Mouse (Mus musculus) hindbrain, embryonic 15.5 days (tissue): ENCODE data around the gene Gm10097. TPM values are rescaled to one million over a fixed set of nuclear protein-coding genes. Genes with fewer than 3 reads are reported as not detected.

ENCODE experiments used
- ATAC-seq: fragments of 200-750 bp; cut with Nextera tagmentation; 2 replicates; pipeline ENCODE4 v1.8.0; 2017; ENCODE audit warnings: low read depth, moderate number of reproducible peaks, moderate TSS enrichment; ENCODE audit not compliant: low FRiP score
- H3K27ac ChIP-seq: fragments of 300-500 bp; sonication (generic); replicated peaks from 2 replicates; pipeline ENCODE4 v1.5.1; 2015; ENCODE audit warnings: mild to moderate bottlenecking, inconsistent platforms
- H3K27me3 ChIP-seq: fragments of 300-500 bp; sonication (generic); 2 replicates; pipeline ENCODE4 v1.6.1; 2015; ENCODE audit warnings: control low read depth, inconsistent platforms
- H3K36me3 ChIP-seq: fragments of 300-500 bp; sonication (generic); 2 replicates; pipeline ENCODE4 v1.6.1; 2015; ENCODE audit warnings: control low read depth, inconsistent platforms
- H3K4me1 ChIP-seq: fragments of 300-500 bp; sonication (generic); replicated peaks from 2 replicates; pipeline ENCODE4 v1.6.1; 2015; ENCODE audit warnings: control low read depth, inconsistent platforms
- H3K4me2 ChIP-seq: fragments of 300-500 bp; sonication (generic); 2 replicates; pipeline ENCODE4 v1.6.1; 2015; ENCODE audit warnings: moderate library complexity, mild to moderate bottlenecking, inconsistent platforms
- H3K4me3 ChIP-seq: fragments of 300-500 bp; sonication (generic); 2 replicates; pipeline ENCODE4 v1.5.1; 2015; ENCODE audit warnings: mild to moderate bottlenecking, inconsistent platforms
- H3K9ac ChIP-seq: fragments of 300-500 bp; sonication (generic); 2 replicates; pipeline ENCODE4 v1.6.1; 2015; ENCODE audit warnings: inconsistent platforms
- H3K9me3 ChIP-seq: fragments of 300-500 bp; sonication (generic); 2 replicates; pipeline ENCODE4 v1.6.1; 2016; ENCODE audit warnings: control low read depth, inconsistent platforms
- WGBS: fragments of 180-500 bp; shearing (Covaris S2); methylation state at CpG from one replicate; pipeline ENCODE4 v1.1.7; 2015; 5-methylcytosine and 5-hydroxymethylcytosine counted together
- polyA plus RNA-seq: library from polyadenylated mRNA; unstranded; fragments of >200 nt; fragmentation: Nextera tagmentation; extraction: Ambion mirVana; gene quantifications from 2 replicates; pipeline ENCODE4 v1.2.1, GENCODE M21; 2015

Gene Gm10097
- 0.10 and 0.14 TPM in 2 replicates for polyA plus RNA-seq

DNA sequence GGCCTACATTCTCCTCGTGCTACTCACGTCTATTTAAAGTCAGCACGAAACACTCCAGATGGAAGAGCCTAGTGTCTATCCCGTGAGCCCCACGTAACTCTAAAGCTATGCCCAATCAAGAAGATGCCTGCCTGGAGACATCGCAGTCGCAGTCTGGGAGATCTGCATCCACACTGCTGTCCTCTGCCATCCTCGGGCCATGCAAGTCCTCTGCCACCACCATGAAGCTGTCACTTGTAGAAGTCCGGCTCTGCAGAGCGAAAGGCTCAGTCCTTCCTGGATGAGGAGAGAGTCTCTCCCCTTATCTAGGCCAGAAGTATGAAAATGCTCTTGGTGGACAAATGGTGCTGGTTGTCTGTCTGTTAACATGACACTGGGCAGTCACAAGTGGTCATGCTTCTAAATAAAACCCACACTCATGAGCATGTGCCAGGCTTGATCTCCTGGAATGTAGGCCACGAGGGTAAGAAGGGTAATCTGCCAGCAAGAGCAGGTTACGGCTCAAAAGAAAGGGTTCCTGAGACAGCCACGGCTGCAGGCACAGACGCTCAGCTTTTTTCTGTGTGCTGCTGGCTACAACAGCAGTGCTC lies at the start of gene Gm10097:
TSS of gene Gm10097 (plus strand) at position 517 of the 590 bp plus-strand sequence.
- Histone ChIP-seq H3K9ac (no peak within 1 kb of the TSS), H3K4me1 (no peaks in the 10 kb centered on the region), H3K27me3 (no peaks in the 10 kb centered on the region), H3K4me3 (no peak within 1 kb of the TSS), H3K9me3 (no peaks in the 10 kb centered on the region), H3K4me2 (no peak within 1 kb of the TSS), H3K27ac (no peak within 1 kb of the TSS), H3K36me3 (peaks cover 4% of the 10 kb centered on the region; the same call in 1 of the 2 replicates)
- 87% methylated on average over 14 of the region's 14 CpGs for WGBS
- ATAC-seq, result no peak

GRCm38 (mm10) chr10:5025906-5026305 lies 43.1 kb upstream of the Gm10097 start:
- Histone ChIP-seq H3K36me3 (peaks cover 10% of the 10 kb centered on the region; the same call in 1 of the 2 replicates), H3K9ac (no peak overlapping the region), H3K4me3 (no peak overlapping the region), H3K4me1 (no peaks in the 10 kb centered on the region), H3K9me3 (no peaks in the 10 kb centered on the region), H3K27me3 (no peaks in the 10 kb centered on the region), H3K27ac (no peak overlapping the region), H3K4me2 (no peak overlapping the region)
- ATAC-seq, result no peak
- WGBS, result 94% methylated on average over 4 of the region's 4 CpGs

DNA sequence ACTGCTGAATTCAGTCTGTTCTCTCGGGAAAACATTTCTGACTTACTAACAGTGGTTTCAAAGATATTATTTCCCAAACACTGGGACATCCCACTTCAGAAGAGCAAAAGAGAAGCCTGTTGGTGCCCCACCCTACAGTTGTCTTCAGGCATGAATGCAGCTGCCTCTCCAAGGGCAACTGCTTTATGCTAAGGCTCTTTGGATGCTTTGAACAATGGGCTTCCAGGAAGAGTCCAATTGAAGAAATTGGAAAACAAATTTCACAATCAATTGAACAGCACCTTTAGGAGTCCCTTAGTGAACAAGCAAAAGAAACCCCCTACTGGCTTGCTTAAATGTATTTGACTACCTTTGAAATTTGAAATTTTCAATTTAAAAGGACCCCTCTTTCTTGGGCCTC lies 41.8 kb upstream of the Gm10097 start:
- Histone ChIP-seq H3K9ac (no peak overlapping the region), H3K36me3 (peaks cover 13% of the 10 kb centered on the region; the same call in 1 of the 2 replicates), H3K4me1 (no peaks in the 10 kb centered on the region), H3K4me2 (no peak overlapping the region), H3K27ac (no peak overlapping the region), H3K27me3 (no peaks in the 10 kb centered on the region), H3K9me3 (no peaks in the 10 kb centered on the region), H3K4me3 (no peak overlapping the region)
- ATAC-seq, result no peak
- WGBS, result 82% methylated on average over 1 of the region's 1 CpGs

DNA sequence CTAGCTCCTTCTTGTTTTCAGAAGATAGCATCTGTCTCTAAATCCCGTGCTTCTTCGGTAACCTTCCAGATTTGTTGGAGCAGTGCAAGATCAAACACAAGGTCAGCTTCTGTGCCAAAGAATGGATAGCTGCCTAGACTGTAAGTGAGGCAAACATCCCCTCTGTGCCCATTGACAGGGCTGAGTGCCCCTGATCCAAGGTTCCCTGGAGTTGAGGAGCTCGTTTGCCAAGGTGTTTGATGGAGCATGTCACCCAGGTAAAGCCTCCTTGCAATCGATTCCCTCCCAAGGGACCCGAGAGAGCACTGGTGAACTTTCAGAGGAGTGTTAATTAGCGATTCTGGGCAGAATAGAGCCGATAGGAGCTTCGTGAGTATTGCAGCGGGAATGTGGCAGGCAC lies 40.7 kb upstream of the Gm10097 start:
- Histone ChIP-seq H3K27ac (no peak overlapping the region), H3K36me3 (peaks cover 13% of the 10 kb centered on the region; the same call in 1 of the 2 replicates), H3K27me3 (no peaks in the 10 kb centered on the region), H3K4me2 (no peak overlapping the region), H3K9me3 (no peaks in the 10 kb centered on the region), H3K4me1 (no peaks in the 10 kb centered on the region), H3K9ac (no peak overlapping the region), H3K4me3 (no peak overlapping the region)
- 89% methylated on average over 9 of the region's 9 CpGs for WGBS
- ATAC-seq, result no peak

DNA sequence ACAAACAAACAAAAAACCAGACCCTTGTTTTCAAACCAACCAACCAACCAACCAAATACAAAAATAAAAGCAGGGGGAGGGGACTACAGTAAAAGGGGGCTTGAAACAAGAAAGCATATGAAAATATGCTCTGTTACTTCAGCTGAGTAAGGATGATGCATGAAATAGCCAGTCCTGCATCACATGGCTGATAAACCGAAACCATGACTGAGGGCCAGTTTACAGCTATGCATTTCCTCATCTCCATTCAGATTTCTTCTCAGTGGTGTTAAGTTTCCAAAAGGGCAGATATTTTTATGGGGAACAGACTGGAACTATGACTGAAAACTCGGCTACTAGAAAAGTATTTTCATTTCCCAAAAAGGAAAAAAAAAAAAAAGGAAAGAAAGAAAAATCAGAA lies 39.8 kb upstream of the Gm10097 start:
- no peak overlapping the region for H3K9ac ChIP-seq
- WGBS, result 87% methylated on average over 2 of the region's 2 CpGs
- ATAC-seq, result no peak
- peaks cover 20% of the 10 kb centered on the region; the same call in 1 of the 2 replicates for H3K36me3 ChIP-seq
- no peak overlapping the region for H3K27ac ChIP-seq
- H3K4me2 ChIP-seq, result no peak overlapping the region
- H3K4me1 ChIP-seq, result no peaks in the 10 kb centered on the region
- no peak overlapping the region for H3K4me3 ChIP-seq
- H3K27me3 ChIP-seq, result no peaks in the 10 kb centered on the region
- H3K9me3 ChIP-seq, result no peaks in the 10 kb centered on the region

- H3K4me1 ChIP-seq, result no peaks in the 10 kb centered on the region
- H3K9ac ChIP-seq, result no peak overlapping the region
- H3K27me3 ChIP-seq, result no peaks in the 10 kb centered on the region
- peaks cover 21% of the 10 kb centered on the region; the same call in 1 of the 2 replicates for H3K36me3 ChIP-seq
- no peak overlapping the region for H3K4me3 ChIP-seq
- H3K9me3 ChIP-seq, result no peaks in the 10 kb centered on the region
- H3K4me2 ChIP-seq, result no peak overlapping the region
- no peak overlapping the region for H3K27ac ChIP-seq
- WGBS, result 100% methylated on average over 1 of the region's 1 CpGs
- ATAC-seq, result no peak
Measured at GRCm38 (mm10) chr10:5029883-5030282, 39.1 kb upstream of the Gm10097 start.

GRCm38 (mm10) chr10:5032192-5033048 lies 36.6 kb upstream of the Gm10097 start:
- peak; percentile 27; the same call in 1 of the 2 replicates for ATAC-seq
- Histone ChIP-seq H3K9ac (no peak overlapping the region), H3K36me3 (peaks cover 33% of the 10 kb centered on the region), H3K27ac (no peak overlapping the region), H3K4me2 (no peak overlapping the region), H3K27me3 (no peaks in the 10 kb centered on the region), H3K4me3 (no peak overlapping the region), H3K9me3 (no peaks in the 10 kb centered on the region), H3K4me1 (no peaks in the 10 kb centered on the region)
- WGBS, result 27% methylated on average over 15 of the region's 15 CpGs

- Histone ChIP-seq H3K9me3 (no peaks in the 10 kb centered on the region), H3K4me3 (no peak overlapping the region), H3K36me3 (peaks cover 41% of the 10 kb centered on the region), H3K4me1 (no peaks in the 10 kb centered on the region), H3K9ac (no peak overlapping the region), H3K27me3 (no peaks in the 10 kb centered on the region), H3K27ac (no peak overlapping the region), H3K4me2 (no peak overlapping the region)
- WGBS, result 68% methylated on average over 8 of the region's 8 CpGs
- ATAC-seq, result no peak
Measured at GRCm38 (mm10) chr10:5041254-5041653, 27.7 kb upstream of the Gm10097 start.

DNA sequence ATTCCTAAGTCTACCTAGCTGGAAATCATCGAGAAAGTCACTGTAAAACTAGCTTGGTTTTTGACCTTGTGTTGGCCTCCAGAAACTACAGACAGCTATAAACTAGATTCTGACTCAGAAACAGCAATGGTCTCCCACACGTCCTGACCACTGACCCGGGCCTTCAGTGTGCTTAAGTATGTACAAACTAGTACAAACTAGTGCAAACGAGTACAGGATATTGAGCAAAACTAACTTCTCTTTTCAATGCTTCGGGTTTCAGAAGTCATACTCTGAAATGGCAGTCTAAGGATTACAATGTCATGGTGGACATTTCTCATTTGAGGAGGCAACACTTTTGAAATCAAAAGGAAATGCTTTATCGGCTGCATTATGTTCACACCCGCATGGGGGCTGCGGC lies 24.5 kb upstream of the Gm10097 start:
- no peak overlapping the region for H3K4me3 ChIP-seq
- H3K27me3 ChIP-seq, result no peaks in the 10 kb centered on the region
- WGBS, result 91% methylated on average over 8 of the region's 8 CpGs
- H3K4me1 ChIP-seq, result no peaks in the 10 kb centered on the region
- peaks cover 55% of the 10 kb centered on the region for H3K36me3 ChIP-seq
- no peak overlapping the region for H3K27ac ChIP-seq
- H3K9me3 ChIP-seq, result no peaks in the 10 kb centered on the region
- no peak overlapping the region for H3K9ac ChIP-seq
- no peak for ATAC-seq
- no peak overlapping the region for H3K4me2 ChIP-seq

GRCm38 (mm10) chr10:5045213-5045612 lies 23.8 kb upstream of the Gm10097 start:
- H3K4me3 ChIP-seq, result no peak overlapping the region
- WGBS, result 77% methylated on average over 7 of the region's 7 CpGs
- no peak overlapping the region for H3K27ac ChIP-seq
- no peak overlapping the region for H3K4me2 ChIP-seq
- H3K4me1 ChIP-seq, result no peaks in the 10 kb centered on the region
- no peak overlapping the region for H3K9ac ChIP-seq
- peaks cover 50% of the 10 kb centered on the region for H3K36me3 ChIP-seq
- no peak for ATAC-seq
- H3K27me3 ChIP-seq, result no peaks in the 10 kb centered on the region
- H3K9me3 ChIP-seq, result no peaks in the 10 kb centered on the region

DNA sequence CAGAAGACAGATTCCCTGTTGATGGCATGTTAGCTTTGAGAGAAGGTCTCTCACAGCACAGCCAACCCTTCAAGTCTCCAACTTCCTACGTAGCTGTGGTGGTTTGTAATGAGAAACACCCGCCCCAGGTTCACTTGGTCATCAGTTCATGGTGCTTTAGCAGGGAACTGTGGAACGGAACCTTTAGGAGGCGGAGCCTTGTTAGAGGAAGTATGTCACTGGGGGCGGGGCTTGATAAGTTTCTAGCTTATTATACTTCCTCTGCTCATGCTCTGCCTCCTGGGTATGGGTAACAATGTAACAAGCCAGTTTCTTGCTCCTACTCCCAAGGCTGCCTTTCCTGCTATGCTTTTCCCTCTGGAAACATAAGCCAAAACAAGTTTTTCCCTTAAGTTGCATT lies 23.3 kb upstream of the Gm10097 start:
- no peak for ATAC-seq
- H3K36me3 ChIP-seq, result peaks cover 45% of the 10 kb centered on the region
- WGBS, result 91% methylated on average over 5 of the region's 5 CpGs
- no peak overlapping the region for H3K27ac ChIP-seq
- no peaks in the 10 kb centered on the region for H3K27me3 ChIP-seq
- H3K4me2 ChIP-seq, result no peak overlapping the region
- no peaks in the 10 kb centered on the region for H3K9me3 ChIP-seq
- no peak overlapping the region for H3K9ac ChIP-seq
- no peaks in the 10 kb centered on the region for H3K4me1 ChIP-seq
- no peak overlapping the region for H3K4me3 ChIP-seq

- 0 out of 2 replicates have a peak, but pooled peaks have one; percentile 48 for ATAC-seq
- Histone ChIP-seq H3K9me3 (no peaks in the 10 kb centered on the region), H3K36me3 (peaks cover 10% of the 10 kb centered on the region; the same call in 1 of the 2 replicates), H3K4me2 (no peak overlapping the region), H3K4me1 (no peaks in the 10 kb centered on the region), H3K27me3 (no peaks in the 10 kb centered on the region), H3K9ac (no peak overlapping the region), H3K4me3 (no peak overlapping the region), H3K27ac (no peak overlapping the region)
- WGBS, result 44% methylated on average over 10 of the region's 10 CpGs
Measured at GRCm38 (mm10) chr10:5056243-5056735, 12.7 kb upstream of the Gm10097 start.
